Mouse (Mus musculus) testis, adult 2 months (tissue): ENCODE measurements around the gene Nisch.

ENCODE experiments used
- CTCF ChIP-seq: fragments of 200-500 bp; IDR thresholded peaks from 2 replicates; pipeline ENCODE4 v1.5.1; 2012; ENCODE audit warnings: low read depth, mild to moderate bottlenecking, inconsistent platforms, low read length, moderate library complexity; ENCODE audit not compliant: control insufficient read depth, insufficient read depth, insufficient replicate concordance
- POLR2A ChIP-seq: fragments of 200-500 bp; IDR thresholded peaks from 2 replicates; pipeline ENCODE4 v1.6.1; 2012; ENCODE audit warnings: low read depth, mild to moderate bottlenecking, inconsistent platforms, low read length, moderate library complexity; ENCODE audit not compliant: control insufficient read depth

DNA sequence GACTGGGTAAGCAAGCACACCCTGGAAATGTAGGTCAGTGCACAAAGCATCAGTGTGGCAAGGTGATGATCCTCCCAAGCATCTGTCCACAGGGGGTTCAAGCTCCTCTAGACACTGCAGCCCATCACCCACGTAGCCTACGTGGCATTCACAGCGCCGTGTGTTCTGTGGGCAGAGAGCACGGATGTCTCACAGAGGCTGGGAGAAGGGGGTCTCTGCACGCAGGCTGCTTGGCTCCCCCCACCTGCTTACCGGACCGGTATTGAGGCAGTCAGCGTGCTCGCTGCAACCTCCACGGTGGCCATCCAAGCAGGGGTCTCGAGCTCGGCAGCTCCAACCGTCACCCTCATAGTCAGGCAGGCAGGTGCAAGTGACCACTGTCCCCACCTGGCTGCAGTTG is 75.7 kb downstream of the Nisch start:
- TF ChIP-seq POLR2A (no peak), CTCF (no peak)
